Mouse (Mus musculus): ENCODE measurements around the gene Hspa1a.
A peak's percentile ranks its signal among the peaks of the same experiment; 100 is the strongest.
"Not testable (repeated sequence)": the region's sequence is repeated elsewhere in the genome, so short reads cannot be mapped to it uniquely, and the experiment has no call there.

Hspa1a gene

DNA sequence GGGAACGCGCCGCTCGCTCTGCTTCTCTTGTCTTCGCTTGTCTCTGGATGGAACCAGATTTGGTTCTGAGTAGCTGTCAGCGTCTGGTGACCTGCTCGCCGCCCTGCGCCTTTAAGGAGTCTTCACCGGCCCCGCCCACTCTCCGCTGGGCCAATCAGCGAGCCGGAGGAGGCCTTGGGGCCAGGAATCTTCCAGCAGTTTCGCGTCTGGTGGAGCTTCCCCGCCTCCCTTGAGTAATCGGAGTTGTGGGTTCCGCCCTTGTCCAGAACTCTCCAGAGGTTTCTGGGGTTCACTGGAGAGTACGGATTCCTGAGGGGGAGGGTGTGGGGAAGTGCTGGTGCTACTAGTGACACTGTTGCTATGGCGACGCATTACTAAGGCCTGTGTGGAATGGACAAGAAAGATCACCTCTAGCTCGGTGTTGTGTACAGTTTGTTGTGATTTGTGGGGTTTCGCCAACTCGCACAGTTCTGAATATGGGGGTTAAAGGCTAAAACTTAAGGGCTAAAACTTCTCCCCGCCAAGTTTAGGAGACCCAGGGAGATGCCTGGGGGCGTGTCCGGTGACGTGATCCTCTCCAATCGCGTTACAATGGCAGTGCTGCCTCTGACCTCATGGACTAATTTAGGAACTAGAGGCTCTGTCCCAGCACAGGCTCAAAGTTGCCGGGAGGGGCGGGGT lies at the start of gene Hspa1a, which contains the start of gene Hspa1l:
Hspa1a (minus strand) TSS at position 88 of the 681 bp plus-strand sequence.
Hspa1l (plus strand) TSS at position 635 of the 681 bp plus-strand sequence.
- peak; percentile 74 for DNase-seq (ENCODE audit: low spot score)

DNA sequence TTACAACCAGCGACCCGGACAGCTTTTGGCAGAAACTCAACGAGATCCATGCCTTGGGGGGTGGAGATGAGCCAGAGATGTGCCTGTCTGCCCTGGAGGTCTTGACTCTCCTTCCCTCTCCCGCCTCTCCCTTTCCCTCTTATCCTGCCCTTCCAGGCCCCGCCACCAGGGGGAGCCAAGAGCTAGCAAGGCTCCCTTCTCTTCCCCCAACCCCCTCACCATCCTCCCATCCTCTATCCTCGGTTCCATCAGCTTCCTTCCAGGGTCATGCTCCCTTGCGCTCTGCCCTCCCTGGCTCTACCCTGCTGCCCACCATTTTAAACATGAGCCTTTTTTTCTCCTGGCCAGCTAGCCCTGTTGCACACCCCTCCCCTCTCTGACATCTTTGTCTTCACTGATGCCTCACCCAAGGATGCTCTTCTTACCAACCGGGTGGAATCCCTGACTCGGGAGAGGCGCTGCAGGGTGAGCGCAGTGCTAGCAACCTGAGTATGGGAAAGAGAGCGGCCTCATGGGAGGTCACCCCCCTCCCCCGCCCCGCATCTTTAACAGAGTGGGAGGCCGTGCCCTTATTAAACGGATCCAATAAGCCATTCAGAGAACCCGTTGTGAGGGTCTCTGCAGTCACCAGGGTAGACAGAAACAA lies 49.3 kb upstream of the Hspa1a start:
- peak; percentile 75 for DNase-seq (ENCODE audit: low spot score)

DNA sequence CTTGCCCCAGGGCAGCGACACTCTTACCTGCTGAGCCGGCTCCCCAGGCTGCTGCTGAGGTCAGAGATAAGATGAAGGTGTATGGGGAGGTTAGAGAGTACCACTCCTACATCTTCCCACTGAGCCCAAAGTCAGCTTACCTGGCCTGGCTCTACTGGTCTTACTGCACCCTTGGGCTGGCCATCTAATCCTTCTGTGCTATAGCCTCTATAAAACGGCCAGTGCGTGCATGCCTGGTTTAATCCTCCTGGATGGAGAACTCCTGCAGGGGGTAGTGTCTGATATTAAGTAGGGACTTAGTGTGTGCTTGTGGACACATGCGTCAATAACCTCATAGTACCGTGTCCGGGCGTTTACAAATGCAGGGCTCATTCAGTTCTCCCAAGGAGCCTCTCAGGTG lies 48.6 kb upstream of the Hspa1a start:
- DNase-seq (ENCODE audit: low spot score), result no peak

DNA sequence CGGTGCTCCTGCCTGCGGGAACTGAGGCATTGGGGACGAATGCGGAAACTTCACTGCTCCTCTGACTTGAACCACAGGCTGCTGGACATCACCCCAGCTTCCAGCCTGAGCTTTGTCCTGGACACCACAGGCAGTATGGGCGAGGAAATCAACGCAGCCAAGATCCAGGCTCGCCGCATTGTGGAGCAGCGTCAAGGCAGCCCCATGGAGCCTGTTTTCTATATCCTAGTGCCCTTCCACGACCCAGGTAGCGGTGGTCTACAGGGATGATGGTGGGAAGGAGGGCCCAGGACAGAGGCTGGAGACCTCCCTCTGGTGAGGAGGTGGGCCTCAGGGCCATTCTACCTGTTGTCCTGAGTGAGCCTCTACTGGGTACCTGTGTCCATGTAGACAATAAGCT lies 47.9 kb upstream of the Hspa1a start:
- no peak for DNase-seq (ENCODE audit: low spot score)

DNA sequence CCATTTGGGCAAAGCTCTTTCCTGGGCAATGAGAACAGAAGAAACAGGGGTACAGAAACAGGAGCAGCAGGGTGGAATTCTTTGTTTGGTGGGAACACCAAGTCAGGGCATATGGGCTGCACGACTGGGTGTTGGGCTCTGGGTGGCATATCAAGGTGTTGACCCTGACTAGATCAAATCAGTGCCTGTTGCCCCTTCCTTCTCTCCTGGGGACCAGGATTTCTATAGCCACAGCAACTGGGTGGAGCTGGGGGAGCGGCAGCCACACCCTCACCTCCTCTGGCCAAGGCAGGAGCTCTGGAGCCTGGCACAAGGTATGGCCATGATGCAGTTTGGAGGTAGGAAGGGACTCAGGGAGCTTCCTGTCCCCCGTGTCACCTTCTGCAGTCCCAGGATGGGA lies 46.2 kb upstream of the Hspa1a start:
- DNase-seq (ENCODE audit: low spot score), result no peak

DNA sequence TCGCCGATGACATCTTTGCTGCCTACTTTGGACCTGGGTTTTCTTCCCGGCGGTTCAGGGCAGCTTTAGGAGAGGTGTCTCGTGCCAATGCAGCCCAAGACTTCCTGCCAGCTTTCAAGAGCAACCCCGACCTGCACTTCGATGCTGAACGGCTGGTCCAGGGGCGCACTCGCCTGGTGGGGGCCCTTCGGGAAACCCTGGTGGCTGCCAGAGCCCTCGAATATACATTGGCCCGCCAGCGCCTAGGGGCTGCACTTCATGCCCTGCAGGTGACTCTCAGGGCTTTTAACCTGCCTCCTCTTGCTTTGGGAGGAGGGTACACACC lies 45.7 kb upstream of the Hspa1a start:
- no peak for DNase-seq (ENCODE audit: low spot score)

DNA sequence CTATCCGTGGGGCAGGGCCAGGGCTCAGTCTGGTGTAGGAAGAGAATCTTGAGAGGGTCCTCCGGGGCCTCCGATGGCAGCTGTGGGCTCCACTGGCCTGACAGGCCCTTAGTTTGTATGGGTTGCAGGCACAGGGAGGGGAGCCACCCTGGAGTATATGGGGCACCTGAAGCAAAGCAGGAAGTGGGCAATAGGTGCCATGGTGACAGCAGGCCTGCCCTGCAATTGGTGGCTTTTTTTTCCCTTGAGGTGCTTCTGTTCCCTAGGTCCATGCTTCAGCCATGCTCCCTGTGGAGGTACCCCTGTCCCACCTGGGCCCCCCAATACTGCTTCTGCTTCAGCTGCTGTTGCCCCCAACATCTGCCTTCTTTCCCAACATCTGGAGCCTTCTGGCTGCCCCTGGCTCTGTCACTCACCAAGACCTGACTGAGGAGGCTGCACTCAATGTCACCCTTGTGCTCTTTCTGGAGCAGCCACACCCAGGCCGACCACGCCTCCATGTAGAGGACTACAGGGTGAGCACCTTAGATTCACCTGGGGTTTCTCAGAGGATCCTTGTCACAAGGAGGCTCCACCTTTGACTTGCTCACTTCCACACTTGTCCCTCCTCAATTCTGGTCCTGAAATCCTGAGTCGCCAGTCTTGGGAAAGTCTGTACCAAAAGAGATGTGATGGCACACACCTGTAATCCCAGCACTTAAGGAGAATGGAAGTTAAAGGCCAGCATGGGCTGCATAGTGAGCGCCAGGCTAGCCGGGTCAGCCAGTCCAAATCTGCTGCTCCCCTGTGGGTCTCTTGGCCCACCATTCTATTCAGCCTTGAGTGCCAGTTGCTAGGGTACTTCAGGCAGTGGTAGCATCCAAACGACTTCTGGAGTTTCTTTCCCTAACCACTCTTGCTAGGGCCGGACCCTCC lies 45.1 kb upstream of the Hspa1a start:
- DNase-seq (ENCODE audit: low spot score), result no peak

DNA sequence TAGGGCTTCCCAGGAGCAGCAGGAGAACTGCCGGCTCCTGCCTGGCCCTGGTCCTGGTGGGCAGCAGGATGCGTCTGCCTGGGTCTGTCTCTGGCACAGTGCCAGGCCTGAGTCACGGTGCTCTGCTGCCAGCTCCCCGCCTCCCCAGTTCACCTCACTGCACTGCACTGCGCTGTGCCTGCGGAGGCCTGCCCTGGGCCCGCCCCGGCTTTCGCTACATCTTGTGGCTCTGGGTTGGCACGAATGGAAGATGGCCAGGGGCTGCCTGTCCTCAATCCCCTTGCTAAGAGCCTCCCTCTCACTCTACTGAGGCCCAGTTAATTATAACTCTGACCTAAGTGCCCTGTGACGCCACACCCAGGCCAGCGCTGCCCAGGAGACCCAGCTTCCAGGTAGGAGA lies 44.4 kb upstream of the Hspa1a start, which contains the start of gene Vwa7:
Vwa7 (plus strand) TSS at position 204 of the 400 bp plus-strand sequence.
- no peak for DNase-seq (ENCODE audit: low spot score)

DNA sequence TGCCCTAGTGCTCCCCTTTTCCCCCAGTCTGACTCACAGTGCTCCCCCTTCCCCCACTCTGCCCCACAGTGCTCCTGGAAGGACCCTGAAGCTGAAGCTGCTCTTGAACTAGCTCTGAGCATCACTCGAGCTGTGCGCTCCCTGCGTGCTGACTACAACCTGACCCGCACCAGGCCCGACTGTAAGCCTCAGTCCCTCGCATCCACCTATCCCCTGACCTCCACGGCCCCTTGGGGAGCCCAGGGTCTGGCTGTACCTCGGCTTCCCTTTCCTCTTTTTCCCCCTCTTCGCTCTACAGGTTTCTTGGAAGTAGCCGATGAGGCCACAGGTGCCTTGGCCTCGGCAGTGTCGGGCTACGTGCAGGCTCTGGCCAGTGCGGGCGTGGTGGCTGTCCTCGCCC lies 43.3 kb upstream of the Hspa1a start:
- DNase-seq (ENCODE audit: low spot score), result no peak

DNA sequence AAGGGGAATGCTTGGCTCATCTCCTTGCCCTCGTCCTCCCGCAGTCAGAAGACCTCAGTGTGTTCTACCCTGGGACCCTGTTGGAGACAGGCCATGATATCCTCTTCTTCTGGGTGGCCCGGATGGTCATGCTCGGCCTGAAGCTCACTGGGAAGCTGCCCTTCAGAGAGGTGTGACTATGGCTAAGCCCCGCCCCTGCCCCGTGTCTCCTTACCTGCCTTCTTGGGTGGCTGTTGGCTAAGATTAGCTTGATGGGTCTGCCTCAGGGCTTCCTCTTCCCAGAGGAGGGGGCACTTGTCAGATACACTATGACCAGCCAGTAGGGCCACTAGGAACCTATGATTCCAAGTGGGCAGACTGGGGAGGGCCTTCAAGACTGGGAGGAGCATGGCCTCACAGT lies 41.3 kb upstream of the Hspa1a start:
- DNase-seq (ENCODE audit: low spot score), result no peak

DNA sequence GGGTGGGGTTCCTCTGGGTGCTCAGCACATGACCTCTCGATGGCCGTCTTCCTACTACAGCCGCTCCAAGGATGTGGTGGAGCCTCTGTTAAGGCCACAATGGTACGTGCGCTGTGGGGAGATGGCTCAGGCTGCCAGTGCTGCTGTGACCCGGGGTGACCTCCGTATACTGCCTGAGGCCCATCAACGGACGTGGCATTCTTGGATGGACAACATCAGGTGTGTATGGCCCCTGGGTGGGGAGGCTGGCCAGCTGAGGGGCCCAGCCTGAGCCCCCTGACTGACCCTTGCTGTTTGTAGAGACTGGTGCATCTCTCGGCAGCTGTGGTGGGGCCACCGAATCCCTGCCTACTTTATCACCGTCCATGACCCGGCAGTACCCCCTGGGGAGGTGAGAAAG lies 40.5 kb upstream of the Hspa1a start:
- DNase-seq (ENCODE audit: low spot score), result no peak

DNA sequence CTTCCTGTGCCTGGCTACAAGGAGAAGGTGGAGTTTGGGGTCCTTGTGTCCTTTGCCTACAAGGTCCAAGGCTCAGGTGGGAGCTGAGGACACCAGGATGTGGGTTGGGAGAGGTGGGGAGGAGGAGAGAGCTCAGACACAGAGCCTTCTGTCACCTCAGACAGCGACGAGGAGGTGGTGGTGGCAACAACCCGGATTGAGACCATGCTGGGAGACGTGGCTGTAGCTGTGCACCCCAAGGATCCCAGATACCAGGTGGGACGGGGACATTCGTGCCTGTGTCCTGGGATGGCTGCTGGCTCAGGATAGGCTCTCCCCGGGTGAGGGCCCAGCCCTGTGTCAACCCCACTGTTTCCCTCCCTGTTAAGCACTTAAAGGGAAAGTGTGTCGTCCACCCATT lies 39.5 kb upstream of the Hspa1a start:
- DNase-seq (ENCODE audit: low spot score), result no peak

DNA sequence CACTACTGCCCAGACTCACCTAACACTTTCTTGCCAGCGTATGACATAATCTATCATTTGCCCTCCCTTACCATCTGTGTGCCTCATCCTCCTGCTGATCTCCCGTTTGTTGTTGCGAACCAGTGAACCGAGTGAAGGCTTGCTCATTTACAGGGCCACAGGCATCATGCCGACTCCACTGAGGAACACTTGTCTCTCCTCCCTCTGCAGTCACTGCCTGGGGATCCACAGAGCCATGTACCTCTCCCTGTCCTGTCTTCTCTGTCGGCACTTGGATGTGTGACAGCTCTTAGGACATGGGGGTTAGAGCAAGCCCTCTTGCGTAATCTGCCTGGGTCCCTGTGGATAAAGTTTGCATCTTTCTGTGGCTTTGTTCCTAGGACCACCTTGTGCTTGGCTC lies 37.6 kb upstream of the Hspa1a start:
- DNase-seq (ENCODE audit: low spot score), result no peak

DNA sequence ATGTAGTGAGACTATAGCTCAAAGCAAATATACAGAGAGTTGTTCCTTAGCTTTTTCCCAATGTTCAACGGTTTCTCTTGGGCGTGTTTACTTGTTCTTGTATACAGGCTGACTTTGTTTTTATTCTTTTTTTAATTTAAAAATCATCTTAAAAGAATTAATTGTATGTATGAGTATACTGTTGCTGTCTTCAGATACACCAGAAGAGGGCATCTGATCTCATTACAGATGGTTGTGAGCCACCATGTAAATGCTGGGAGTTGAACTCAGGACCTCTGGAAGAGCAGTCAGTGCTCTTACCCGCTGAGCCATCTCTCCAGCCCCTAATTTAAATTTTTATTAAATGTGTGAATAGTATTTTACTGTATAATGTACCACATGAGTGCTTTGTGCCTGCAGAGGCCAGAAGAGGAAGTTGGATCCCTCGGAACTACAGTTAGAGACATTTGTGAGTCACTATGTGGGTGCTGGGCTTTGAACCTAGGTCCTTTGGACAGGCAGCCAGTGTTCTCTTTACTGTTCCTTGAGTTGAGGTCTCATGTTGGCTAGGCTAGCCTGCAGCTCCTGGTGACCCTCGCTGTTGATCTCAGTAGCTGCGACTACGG lies 35.5 kb upstream of the Hspa1a start:
- no peak for DNase-seq (ENCODE audit: low spot score)

DNA sequence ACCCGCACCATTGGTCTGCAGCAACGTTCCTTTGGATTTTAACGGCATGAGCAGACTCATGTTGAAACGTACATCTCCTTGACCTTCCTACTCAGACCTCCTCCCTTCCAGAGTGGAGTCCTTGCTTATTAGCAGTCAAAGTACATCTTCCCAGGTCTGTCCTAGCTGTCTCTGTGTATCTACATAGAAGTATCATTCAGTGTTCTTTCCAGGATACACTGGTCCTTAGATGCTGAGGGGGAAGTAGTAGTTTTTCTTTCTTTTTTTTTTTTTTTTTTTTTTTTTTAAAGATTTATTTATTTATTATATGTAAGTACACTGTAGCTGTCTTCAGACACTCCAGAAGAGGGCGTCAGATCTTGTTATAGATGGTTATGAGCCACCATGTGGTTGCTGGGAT lies 33.9 kb upstream of the Hspa1a start:
- DNase-seq (ENCODE audit: low spot score), result not testable (repeated sequence)

DNA sequence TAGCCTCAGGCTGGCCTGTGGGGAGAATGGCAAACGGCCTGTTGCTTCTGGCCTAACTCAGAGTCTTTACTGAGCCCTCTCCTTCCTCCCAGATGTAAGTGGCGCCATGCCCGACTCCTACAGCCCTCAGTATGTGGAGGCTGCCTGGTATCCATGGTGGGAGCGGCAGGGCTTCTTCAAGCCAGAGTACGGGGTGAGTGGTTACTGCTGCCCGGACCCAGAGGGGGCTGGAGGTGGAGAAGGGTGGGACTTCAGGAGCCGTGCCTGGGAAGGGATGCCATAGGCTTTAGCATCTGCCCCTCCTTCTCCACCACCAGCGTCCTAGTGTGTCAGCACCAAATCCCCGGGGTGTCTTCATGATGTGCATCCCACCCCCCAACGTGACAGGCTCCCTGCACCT lies 33.2 kb upstream of the Hspa1a start:
- no peak for DNase-seq (ENCODE audit: low spot score)

DNA sequence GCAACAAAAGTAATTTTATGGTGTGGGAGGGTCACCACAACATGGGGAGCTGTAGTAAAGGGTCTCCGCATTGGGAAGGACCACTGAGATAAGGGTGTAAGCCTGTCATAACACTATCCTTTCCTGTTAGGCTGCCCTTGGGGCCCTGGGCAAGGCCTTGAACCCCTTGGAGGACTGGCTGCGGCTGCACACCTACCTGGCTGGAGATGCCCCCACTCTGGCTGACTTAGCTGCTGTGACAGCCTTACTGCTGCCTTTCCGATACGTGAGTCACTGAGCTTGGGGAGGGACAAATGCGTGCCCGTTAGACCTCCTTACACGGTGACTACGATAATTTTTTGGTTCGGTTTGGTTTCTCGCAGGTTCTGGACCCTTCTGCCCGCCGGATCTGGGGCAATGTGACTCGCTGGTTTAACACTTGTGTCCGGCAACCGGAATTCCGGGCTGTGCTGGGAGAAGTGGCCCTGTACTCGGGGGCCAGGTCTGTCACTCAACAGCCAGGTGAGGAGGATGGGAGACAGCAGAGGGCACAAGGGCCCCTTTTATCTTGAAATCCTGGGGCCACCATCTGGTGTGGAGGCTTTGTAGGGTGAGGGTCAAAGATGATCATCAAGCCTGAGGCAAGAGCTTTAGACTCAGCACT lies 32.2 kb upstream of the Hspa1a start:
- no peak for DNase-seq (ENCODE audit: low spot score)

DNA sequence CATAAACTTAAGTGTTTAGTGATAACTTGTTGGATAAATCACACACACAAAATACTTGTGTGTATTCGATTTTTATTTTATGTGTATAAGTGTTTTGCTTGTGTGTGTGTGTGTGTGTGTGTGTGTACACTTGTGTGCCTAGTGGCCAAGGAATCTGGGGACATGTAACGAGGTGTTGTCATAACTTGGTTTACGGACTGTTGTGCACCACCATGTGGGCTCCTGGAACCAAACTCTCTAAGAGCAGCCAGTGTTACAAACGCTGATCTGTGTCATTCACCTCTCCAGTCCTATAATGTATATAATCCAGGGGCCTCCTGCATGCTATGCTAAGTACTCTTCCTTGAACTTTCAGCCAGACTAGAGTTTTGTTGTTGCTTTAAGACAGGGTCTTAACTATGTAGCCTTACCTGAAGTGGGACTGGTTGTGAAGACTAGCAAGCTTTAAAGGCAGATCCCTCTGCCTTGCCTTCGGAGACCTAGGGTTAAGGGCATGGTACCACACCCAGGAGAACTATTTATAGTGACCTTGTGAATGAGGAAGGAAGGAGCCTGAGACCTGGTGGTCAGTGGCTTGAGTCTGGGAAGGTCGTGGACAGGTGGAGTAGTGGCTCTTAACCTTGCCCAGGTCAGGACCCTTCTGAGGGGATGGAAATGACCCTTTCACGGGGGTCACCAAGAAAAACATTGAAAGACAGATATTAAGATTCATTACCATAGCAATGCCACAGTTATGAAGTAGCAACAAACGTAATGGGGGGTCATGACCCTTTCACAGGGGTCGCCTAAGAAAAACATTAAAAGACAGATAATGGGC lies 31.3 kb upstream of the Hspa1a start:
- DNase-seq (ENCODE audit: low spot score), result no peak

DNA sequence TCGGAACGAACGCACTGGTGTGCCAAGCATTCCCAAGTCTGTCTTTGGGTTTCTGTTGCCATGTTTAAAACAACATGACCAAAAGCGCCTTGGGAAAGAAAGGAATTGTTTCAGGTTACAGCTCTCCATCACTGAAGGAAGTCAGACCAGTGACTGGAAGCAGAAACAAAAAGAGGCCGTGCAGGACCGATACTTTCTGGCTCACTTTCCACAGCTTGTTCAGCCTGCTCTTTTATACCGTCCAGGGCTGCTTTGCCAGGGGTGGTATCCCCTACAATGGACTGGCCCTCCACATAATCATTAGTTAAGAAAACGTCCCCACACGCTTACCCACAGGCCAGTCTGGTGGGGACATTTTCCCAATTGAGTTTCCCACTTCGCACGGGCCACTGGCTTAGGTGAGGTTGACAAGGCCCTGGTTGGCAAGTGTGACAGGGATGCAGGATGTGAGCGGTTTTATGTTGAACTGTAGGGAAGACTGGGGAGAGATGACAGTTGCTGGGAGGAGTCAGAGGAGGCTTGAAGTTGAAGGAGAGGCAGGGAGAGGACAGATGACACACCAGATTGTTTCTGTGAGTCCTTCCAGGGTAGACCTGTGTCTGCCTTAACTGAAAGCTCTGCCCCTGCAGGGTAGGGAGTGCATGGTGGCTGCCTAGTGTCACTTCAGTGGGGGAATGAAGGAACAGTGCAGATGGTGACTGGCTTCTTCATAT lies 30.4 kb upstream of the Hspa1a start:
- no peak for DNase-seq (ENCODE audit: low spot score)

DNA sequence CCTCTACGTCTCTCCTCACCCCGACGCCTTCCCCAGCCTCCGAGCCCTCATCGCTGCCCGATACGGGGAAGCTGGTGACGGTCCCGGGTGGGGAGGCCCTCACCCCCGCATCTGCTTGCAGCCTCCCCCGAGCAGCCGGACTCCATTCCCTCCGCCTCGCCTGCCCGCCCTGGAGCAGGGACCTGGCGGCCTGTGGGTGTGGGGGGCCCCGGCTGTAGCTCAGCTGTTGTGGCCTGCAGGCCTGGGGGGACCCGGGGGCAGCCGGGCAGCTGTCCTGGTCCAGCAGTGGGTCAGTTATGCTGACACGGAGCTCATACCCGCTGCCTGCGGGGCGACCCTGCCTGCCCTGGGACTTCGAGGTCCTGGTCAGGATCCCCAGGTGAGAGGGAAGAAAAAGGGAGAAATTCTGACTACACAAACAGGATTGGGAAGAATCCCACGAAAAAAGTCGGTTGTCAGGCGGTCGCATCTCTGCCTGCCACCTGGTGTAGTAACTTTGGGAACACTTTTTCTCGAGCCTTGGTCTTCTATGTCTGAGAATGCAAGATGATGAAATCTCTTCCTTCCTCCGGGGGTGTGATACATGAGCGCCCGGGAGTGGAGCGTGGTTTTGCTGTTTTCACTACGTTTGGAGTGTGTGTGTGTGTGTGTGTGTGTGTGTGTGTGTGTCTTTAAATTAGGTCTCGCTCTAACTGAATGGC lies 29.6 kb upstream of the Hspa1a start:
- no peak for DNase-seq (ENCODE audit: low spot score)

Measured in testis, postnatal 14 days (tissue).